Mouse (Mus musculus) left cerebral cortex, postnatal 10 days (tissue): ENCODE data around the gene Rab35. TPM values are rescaled to one million over a fixed set of nuclear protein-coding genes. Genes with fewer than 3 reads are reported as not detected.
A peak's percentile ranks its signal among the peaks of the same experiment; 100 is the strongest.

Experiments
- DNase-seq, 2 experiments: peaks; one replicate each; pipeline ENCODE4 v3.0.0; 2021 to 2022; ENCODE audit warnings: low spot score in 2 of 2, mixed read lengths in 1 of 2; ENCODE audit errors: extremely low spot score in 1 of 2
- intact Hi-C: fragments of 180-260 bp; cut with DNase I; formaldehyde crosslinking; loops from one replicate; pipeline ENCODE4 v1.15.1; 2025
- total RNA-seq, 2 experiments: library from RNA; stranded (reverse); gene quantifications; 2 replicates each; pipeline ENCODE4 v1.2.3; 2021

Rab35 gene
- 10 to 100 TPM; 91.6 to 94.6 TPM for total RNA-seq

DNA sequence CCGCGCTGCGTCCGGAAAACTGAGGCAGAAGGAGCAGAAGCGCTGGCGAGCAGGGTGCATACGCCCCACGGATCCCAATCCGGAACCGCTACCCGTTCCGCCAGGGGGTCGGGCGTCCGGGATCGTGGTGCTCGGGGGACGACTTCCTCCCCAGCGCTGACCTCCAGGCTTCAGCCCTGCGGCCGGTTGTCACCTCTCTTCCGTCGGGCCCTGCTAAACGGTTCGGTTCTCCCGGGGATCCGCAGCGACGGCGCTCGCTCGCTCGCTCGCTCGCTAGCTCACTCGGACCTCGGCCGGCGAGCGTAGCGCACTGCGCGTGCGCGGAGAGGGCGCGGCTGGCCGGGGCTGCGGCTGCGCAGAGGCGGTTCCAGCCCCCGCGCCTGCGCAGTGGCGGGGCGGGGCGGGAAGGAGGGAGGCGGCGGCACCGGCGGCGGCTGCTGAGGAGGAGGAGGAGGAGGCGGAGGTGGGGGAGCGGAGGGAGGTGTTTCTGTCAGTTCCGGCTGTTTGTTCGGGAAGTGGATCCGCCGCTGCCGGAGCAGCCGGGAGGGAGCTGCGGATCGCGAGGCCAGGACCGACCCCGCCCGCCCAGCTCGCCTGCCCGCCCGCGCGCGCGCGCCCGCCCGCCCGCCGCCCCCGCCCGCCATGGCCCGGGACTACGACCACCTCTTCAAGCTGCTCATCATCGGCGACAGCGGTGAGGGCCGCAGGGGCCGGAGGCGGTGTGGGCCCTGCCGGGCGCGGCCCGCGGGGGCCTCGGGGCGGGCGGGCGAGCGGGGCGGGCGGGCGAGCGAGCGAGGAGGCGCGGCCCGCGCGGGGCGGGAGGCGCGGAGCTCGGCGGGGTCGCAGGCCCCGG is at the start of gene Rab35:
TSS of gene Rab35 (plus strand) at position 404 of the 853 bp plus-strand sequence.
- intact Hi-C loops: no loop called here
- DNase-seq: peak; percentile 86 to 96

DNA sequence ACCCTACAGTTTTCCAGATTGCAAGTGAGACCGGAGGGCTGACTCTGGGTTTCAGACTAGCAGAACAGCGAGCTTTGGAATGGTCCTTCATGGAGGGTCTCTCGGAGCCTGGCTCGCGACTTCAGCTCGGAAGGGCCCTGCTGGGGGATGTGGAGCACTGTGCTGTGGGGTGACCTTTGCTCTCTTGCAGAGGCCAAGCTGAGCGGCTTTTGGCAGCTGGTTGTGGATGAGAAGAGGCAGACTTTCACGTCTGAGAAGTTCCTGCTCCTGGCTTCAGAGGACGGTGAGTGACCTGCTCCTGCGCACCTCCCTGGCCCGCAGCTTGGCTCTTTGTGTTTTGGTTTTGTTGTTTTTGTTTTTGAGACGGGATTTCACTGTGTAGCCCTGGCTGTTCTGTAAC is 46.1 kb upstream of the Rab35 start:
- intact Hi-C loops: no loop called here
- DNase-seq: no peak

DNA sequence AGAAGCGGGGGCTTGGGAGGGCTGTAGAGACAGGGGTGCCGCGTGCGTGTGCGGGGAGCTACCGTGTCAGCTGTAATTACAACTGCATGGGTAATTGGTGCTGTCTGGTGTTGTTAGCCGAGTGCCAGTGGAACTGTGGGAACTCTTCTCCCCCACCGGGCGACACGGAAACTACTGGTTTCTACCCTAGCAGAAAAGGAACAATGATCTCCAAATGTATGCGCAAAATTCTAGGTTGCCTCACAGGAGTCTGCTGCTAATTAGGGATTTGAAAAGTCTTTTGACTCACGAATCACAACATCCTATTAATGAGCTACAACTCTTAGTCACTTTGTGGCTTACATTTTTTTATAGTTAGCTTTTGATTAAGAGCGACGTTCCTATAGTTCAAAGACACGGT is 45.5 kb upstream of the Rab35 start:
- no peak for DNase-seq
- intact Hi-C loops: no loop called here

DNA sequence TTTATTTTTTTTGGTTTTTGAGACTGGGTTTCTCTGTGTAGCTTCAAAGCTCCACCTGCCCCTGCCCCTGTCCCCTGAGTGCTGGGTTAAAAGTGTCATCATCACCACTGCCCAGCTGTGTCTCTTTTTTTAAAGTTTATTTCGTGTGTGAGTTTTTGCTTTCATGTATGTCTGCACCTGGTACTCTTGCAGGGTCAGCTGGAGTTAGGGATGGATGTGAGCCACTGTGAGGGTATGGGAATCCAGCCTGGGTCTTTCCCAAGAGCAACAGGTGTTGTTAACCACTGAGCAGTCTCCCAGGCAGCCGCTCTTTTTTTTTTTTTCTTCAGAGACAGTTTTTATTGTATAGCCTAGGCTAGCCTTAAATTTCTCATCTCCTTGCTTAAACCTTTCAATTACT is 44.9 kb upstream of the Rab35 start:
- DNase-seq: no peak

DNA sequence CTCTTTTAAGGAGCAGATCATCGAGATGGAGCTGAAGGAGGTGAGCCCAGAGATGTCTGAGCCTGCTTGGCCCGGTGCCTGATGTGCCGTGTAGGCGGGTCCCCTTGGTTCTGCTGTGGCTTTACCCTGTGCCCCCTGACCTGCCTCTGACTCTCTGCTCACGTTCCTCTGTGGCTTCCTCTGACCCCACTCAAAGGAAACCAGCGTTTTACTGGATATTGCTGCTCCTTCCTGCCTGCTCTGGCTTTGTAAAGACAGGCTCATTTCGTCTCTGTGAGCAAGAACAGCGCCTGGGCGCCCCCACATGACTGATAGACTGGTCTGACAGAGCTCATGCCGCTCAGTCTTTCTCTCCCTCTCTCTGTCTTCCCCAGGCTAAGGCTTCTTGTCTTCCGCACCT is 40.7 kb upstream of the Rab35 start:
- intact Hi-C loops: no loop called here
- DNase-seq: no peak

More for the DNA sequence above, 44.9 kb upstream of the Rab35 start:
- intact Hi-C loops: no loop called here

DNA sequence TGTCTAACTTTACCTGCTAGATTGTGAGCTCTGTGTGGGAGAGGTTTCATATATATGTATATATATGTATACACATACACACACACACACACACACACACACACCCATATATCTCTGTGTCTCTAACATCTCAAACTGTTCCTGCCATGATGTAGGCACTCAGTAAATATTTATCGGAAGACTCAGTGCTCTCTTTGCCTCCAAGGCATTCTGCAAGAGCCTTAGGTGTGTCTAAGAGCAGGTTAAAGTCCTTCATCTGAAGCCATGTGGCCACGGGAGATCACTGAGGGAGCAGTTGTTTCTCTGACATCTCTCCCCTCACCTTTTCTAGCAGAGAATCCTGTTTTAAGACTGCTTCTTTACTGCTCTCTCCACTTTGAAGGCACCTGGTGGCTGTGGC is 40.2 kb upstream of the Rab35 start:
- intact Hi-C loops: no loop called here

DNA sequence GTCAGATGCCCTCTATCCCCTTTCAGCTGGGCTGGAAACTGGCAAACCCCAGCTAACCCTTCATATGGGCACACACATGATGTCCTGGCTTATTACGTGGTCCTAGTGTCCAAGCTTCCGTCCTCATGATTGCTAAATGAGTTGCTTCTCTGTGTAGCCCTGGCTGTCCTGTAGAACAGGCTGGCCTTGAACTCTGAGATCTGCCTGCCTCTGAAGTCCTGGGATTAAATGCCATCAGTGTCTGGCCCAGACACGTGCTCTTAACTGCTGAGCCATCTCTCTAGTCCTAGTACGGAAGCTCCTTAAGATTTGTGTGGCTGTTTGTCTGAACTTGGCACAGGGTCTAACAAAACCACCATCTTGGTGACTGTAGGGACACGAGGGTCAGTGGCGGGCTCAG is 28.1 kb upstream of the Rab35 start:
- intact Hi-C loops: no loop called here
- no peak for DNase-seq

More for the DNA sequence above, 40.2 kb upstream of the Rab35 start:
- DNase-seq: no peak

DNA sequence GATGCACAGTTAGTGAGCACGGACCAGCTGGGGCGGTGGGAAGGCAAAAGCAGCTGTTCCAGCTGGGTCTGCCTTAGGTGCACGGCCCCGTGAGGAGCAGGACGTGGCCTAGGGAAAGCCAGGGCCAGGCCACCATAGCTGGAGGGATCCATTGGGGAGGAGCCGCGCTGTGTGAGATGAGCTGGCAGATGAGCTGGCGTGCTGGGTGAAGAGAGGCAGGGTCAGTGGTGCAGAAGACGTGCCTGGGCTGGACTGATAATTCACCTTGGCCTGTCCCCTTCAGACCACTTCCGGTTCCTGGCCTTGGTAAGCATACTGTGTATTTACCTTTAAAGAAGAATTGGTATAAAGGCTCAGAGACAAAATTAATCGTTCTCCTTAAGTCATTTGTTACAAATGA is 20.1 kb upstream of the Rab35 start:
- intact Hi-C loops: loop anchor here (5.0 kb wide), 1 partner anchor 34 kb away; no protein-coding TSS in a partner anchor
- DNase-seq: no peak

DNA sequence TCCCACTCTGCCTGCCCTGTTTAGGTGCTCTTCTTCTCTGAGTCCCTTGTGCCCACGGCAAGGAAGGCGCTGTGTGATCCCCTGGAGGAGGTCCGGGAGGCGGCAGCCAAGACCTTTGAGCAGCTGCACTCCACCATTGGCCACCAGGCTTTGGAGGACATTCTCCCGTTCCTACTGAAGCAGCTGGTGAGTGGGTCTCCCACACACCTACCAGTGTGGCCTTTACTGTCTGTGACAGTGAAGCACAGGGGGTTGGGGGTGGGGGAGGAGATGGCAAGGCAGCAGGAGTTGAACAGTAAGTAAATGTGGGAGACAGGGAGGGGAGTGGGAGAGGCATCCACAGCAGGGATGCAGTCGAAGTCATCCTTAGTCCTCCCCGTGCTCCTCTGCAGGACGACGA is 18.4 kb upstream of the Rab35 start:
- intact Hi-C loops: loop anchor here (5.0 kb wide), 1 partner anchor 36 kb away; no protein-coding TSS in a partner anchor

DNA sequence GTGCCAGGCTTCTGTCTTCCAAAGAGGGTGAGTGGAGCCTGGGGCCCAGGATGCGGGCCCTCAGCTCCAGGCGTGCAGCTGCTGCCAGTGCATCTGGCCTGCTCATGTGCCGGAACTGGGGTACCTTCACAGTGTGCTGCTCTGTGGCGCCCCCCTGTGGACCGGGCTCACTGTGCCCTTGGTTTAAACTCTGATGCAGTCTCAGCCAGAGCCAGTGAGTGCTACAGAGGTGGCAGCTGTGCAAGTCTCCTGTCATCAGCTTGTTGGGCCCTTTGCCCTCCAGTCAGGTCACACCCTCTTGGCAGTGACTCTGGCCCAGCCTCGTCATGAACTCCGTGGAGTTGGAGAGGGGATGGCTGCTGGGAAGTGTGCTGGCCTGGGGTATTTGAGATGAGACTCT is 16.8 kb upstream of the Rab35 start:
- intact Hi-C loops: loop anchor here (5.0 kb wide), 1 partner anchor 38 kb away; no protein-coding TSS in a partner anchor

More for the DNA sequence above, 18.4 kb upstream of the Rab35 start:
- DNase-seq: no peak

DNA sequence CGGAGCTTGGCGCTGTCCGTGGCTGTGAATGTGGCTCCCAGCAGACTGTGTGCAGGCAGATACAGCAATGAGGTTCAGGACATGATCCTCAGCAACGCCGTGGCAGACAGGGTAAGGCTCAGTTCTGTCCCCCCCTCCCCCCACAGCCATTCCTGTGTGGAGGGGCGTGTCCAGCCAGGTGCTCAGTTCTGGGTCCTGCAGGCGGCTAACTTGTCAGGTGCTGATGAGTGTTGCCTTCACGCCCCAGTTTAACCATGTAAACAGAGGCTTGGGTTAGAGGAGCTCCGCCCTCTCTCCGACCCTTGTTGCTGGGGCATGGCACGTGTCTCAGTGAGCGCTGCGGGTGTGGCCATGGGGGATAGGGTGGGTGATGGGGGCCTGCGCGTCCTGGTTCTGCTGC is 12.0 kb upstream of the Rab35 start:
- intact Hi-C loops: no loop called here
- DNase-seq: no peak

More for the DNA sequence above, 16.8 kb upstream of the Rab35 start:
- no peak for DNase-seq

DNA sequence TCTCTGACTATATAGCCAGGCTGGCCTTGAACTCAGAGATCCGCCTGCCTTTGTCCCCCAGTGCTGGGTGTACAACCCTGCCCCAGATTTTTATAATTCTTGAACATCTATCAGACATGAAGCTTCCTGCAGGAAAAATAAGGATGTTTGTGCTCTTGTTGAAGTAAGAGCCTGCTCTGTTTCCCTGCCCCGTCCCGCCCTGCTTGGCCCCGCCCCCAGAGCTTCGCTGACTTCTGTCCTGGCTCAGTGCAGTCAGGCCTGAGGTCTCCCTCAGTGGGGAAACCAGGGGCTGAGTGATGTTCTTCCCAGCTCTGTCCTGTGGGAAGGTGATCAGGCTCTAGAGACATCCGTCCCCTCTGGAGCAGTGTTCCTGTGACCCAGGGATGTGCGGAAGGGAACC is 9.0 kb upstream of the Rab35 start:
- intact Hi-C loops: no loop called here
- no peak for DNase-seq

DNA sequence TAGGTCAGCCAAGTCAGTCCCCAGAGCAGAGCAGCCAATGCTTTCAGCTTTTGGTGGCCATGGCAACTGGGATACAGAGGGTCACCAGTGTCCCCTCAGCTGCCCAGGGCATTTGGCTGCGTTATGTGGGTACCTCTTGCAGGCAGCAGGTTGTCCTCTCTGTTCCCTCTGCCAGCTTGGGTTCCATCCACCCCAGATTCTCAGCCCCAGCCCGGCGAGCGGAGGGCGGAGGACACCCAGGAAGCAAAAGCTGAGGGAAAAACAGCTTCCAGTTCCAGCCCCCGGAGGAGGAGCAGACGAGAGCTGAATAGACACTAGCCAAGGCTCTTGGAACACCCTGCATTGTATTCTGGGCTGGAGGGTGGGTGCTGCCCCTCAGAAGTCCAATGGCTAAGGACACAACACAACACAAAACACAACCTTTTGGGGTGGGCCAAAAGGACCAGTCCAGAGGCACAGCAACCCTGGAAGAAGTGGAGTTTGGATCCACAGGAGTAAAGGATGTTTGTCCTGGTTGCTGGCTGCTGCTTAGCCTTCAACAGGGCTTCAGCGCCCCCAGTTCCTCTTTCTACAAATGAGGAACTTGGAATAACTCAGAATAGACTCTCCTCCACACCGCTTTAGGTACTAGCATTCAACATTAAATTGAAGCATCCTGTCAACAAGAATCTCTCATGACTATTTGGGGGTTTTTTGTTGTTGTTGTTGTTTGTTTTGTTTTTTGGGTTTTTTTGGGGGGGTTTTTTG is 7.8 kb upstream of the Rab35 start:
- intact Hi-C loops: no loop called here
- DNase-seq: no peak

DNA sequence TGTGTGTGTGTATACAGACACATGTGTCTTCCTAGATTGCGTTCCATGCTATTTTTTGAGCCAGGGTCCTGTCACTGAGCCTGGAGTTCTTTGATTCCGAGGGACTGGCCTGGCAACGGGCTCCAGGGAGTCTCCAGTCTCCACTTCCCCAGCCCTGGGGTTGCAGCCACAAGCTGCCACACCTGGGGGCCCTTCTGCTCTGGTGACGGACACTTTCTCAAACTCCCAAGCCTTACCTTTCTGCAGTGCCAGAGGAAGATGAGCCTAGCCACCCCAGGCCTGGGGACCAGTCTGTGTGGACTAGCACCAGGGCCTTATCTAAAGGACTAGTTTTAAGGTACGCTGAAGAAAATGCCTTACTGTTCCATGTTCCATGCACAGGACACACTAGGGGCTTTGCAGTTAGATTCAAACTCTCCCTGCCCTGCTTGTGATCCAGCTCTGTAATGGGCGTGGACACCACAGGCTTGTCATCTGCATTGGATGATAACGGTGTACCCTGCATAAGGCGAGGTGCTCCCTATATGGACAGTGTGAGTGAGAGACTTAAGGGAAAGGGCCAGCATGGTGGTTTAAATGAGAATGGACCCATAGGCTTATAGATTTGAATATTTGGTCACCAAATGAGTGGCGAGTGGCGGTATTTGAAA is 5.3 kb upstream of the Rab35 start:
- intact Hi-C loops: no loop called here
- no peak for DNase-seq

DNA sequence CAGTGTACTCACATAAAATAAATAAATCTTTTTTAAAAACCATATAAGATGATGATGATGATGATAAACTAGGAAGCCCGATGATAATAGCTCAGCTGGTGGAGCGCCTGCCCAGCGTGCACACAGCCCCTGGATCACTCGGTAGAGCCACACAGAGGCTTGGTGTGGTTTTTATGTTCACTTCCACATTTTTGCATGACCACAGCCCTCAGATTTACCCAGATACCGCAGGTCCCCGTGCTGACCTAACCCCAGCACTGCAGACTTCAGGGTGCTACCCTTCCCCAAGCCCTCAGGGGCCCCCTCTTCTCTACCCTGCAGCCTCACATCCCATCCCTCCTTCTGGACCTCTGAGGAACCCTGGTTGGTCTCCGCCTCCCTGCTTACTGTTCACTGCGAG is 3.6 kb upstream of the Rab35 start:
- DNase-seq: no peak
- intact Hi-C loops: no loop called here

DNA sequence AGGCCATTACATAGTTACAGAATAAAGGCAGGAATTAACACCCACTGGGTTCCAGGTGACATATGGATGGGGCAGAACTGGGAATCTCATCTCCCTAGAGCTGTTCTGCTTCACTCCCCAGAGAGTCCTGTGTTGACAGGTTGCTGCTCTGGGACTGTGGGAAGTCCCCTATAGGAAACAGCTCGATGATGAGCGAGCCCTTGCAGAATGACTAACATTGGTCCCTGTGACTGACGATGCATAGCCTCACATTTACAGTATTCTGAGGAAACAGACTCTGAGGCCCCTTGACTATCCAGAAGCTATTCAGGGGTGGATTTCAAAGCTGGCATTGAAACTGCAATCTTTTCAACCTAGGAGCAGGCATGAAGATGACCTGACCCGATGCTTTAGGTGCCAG is 2.0 kb upstream of the Rab35 start:
- no peak for DNase-seq
- intact Hi-C loops: no loop called here

DNA sequence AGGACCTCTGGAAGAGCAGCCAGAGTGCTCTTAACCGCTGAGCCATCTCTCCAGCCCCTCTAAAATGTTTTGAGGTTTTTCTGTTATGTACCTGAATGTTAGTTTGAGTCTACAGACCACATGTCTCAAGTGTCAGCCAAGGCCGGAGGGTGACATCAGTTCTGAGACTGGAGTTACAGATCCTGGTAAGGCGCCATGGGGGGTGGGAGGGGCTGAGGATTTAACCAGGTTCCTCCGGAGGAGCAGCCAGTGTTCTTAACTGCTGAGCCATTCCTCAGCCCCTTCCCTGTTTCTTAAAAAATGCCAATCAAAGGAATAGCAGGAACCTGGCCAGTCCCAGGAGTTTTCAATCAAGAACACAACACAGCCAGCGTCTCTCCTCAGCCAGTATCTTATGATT is 1.4 kb upstream of the Rab35 start:
- DNase-seq: no peak
- intact Hi-C loops: no loop called here

DNA sequence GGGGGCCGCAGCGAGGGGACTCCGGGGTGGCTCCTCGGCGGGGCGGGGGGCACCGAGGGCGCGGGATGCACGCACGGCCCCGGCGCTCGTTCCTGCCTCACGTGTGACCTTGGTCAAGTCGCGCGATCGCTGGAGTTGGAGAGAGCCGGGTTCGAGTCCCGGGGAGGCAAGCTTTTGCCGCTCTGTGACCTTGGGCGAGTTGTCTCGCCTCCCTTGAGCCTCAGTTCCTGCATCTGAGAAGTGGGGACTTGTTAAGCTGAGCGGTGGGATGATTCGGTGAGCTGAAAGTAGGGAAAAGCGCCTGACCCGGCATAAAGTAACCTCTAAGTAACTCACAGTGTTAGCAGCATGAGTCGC is 628 bp downstream of the Rab35 start:
- peak in 1 of 2 experiments; percentile 73 for DNase-seq
- intact Hi-C loops: no loop called here

DNA sequence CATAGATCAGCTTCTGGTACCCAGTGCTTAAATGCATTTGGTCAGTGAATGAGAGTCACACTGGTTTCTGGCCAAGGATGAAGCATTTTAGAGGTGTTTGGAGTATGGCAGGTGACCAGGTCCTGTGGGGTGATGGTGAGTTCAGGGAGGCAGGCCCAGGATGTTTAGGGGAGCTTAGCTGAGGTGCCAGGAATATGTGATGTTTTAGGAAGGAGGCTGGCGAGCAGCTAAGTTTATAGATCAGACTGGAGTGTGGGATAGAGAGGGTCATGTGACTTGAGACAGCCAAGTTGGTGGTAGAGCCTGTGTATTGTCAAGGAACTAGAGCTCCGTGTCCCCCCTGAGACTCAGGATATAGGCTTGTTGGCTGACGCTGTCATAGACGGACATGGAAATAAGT is 1.4 kb downstream of the Rab35 start:
- intact Hi-C loops: no loop called here
- no peak for DNase-seq

DNA sequence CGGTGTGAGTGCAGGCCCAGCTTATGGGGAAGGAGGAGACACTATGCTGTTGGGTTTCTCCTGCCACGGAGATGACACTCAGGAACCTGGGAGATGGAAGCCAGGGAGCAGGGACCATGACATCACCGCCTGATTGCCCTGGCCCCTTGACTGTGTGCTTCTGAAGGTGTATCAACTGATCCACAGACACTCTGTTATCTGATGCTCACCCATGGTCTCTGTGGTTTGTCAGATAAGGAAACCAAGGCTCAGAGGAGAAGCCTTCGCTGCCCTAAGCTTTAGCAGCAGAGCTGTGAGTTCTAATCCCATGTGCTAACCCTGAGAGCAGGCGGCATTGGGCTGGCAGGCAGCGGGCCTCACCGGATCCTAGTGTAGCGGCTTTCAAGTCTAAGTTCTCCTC is 2.3 kb downstream of the Rab35 start:
- no peak for DNase-seq
- intact Hi-C loops: no loop called here
